Mouse (Mus musculus) left cerebral cortex, adult 2 months (tissue): Measurements from ENCODE around the gene Trak2. TPM values are rescaled to one million over a fixed set of nuclear protein-coding genes. Genes with fewer than 3 reads are reported as not detected.
A peak's percentile ranks its signal among the peaks of the same experiment; 100 is the strongest.
"Not testable (repeated sequence)": the region's sequence is repeated elsewhere in the genome, so short reads cannot be mapped to it uniquely, and the experiment has no call there.

Source experiments
- DNase-seq, 2 experiments: peaks; one replicate each; pipeline ENCODE4 v3.0.0; 2021 to 2022; ENCODE audit warnings: low spot score in 2 of 2, mixed read lengths in 1 of 2; ENCODE audit errors: extremely low spot score in 1 of 2
- H3K27ac ChIP-seq: fragments of 200-600 bp; 2 replicates; pipeline ENCODE4 v1.8.1; 2022
- H3K4me3 ChIP-seq: fragments of 200-600 bp; 2 replicates; pipeline ENCODE4 v1.8.1; 2022
- CTCF ChIP-seq: fragments of 200-600 bp; IDR thresholded peaks from 2 replicates; pipeline ENCODE4 v1.8.1; 2022; ENCODE audit warnings: antibody characterized with exemption, mild to moderate bottlenecking, moderate library complexity
- intact Hi-C: fragments of 180-260 bp; cut with DNase I; formaldehyde crosslinking; loops from one replicate; pipeline ENCODE4 v1.15.1; 2025
- total RNA-seq, 2 experiments: library from RNA; stranded (reverse); gene quantifications; 2 replicates each; pipeline ENCODE4 v1.2.3; 2021

The Trak2 gene
- total RNA-seq, 2 experiments from 2014 or later = 134 to 136 TPM

- no peak for DNase-seq
- no peak for TF ChIP-seq CTCF
- Histone ChIP-seq H3K4me3 (no peak overlapping the region), H3K27ac (no peak overlapping the region)
- intact Hi-C loops = no loop called here
Measured at GRCm38 (mm10) chr1:58967534-58967933, 5.7 kb downstream of the Trak2 start.

GRCm38 (mm10) chr1:58962865-58963264 is 10.4 kb downstream of the Trak2 start:
- DNase-seq = no peak
- intact Hi-C loops = no loop called here
- Histone ChIP-seq H3K4me3 (no peak overlapping the region), H3K27ac (no peak overlapping the region)
- TF ChIP-seq CTCF = no peak

GRCm38 (mm10) chr1:58962418-58962817 is 10.8 kb downstream of the Trak2 start:
- Histone ChIP-seq H3K4me3 (no peak overlapping the region), H3K27ac (no peak overlapping the region)
- intact Hi-C loops = no loop called here
- DNase-seq = no peak
- TF ChIP-seq CTCF = no peak

- Histone ChIP-seq H3K4me3 (no peak overlapping the region), H3K27ac (no peak overlapping the region)
- intact Hi-C loops = no loop called here
- no peak for TF ChIP-seq CTCF
- DNase-seq = no peak
Measured at GRCm38 (mm10) chr1:58961152-58961893, 11.9 kb downstream of the Trak2 start.

- Histone ChIP-seq H3K4me3 (no peak overlapping the region), H3K27ac (no peak overlapping the region)
- intact Hi-C loops = no loop called here
- TF ChIP-seq CTCF = no peak
- no peak for DNase-seq
Measured at GRCm38 (mm10) chr1:58959682-58960081, 13.5 kb downstream of the Trak2 start.

- H3K4me3 ChIP-seq, intact Hi-C loops, H3K27ac ChIP-seq, DNase-seq: not testable (repeated sequence)
Measured at GRCm38 (mm10) chr1:58958789-58959526, 14.3 kb downstream of the Trak2 start.

- H3K27ac ChIP-seq = peak overlapping the region; percentile 5; the same call in 1 of the 2 replicates
Measured at GRCm38 (mm10) chr1:58957931-58958330, 15.3 kb downstream of the Trak2 start.

GRCm38 (mm10) chr1:58956229-58956628 is 17.0 kb downstream of the Trak2 start:
- no peak for TF ChIP-seq CTCF
- intact Hi-C loops = no loop called here
- H3K4me3 ChIP-seq = no peak overlapping the region
- DNase-seq = no peak
- H3K27ac ChIP-seq = no peak overlapping the region

More at GRCm38 (mm10) chr1:58957931-58958330, 15.3 kb downstream of the Trak2 start:
- DNase-seq = no peak
- TF ChIP-seq CTCF = no peak
- intact Hi-C loops = no loop called here
- no peak overlapping the region for H3K4me3 ChIP-seq

- intact Hi-C loops = no loop called here
- DNase-seq = no peak
- H3K27ac ChIP-seq = no peak overlapping the region
- TF ChIP-seq CTCF = no peak
- no peak overlapping the region for H3K4me3 ChIP-seq
Measured at GRCm38 (mm10) chr1:58955716-58956115, 17.5 kb downstream of the Trak2 start.

- intact Hi-C loops = no loop called here
- no peak for DNase-seq
- TF ChIP-seq CTCF = no peak
- Histone ChIP-seq H3K4me3 (no peak overlapping the region), H3K27ac (no peak overlapping the region)
Measured at GRCm38 (mm10) chr1:58954578-58955410, 18.4 kb downstream of the Trak2 start.

GRCm38 (mm10) chr1:58953686-58954434 is 19.4 kb downstream of the Trak2 start:
- intact Hi-C loops = no loop called here

More at GRCm38 (mm10) chr1:58953686-58954434, 19.4 kb downstream of the Trak2 start:
- H3K27ac ChIP-seq = no peak overlapping the region; the same call in 1 of the 2 replicates
- no peak for DNase-seq
- no peak overlapping the region for H3K4me3 ChIP-seq
- TF ChIP-seq CTCF = no peak
